Mouse (Mus musculus): ENCODE results near the gene Akna. TPM values are rescaled to one million over a fixed set of nuclear protein-coding genes. Genes with fewer than 3 reads are reported as not detected.
"Not testable (repeated sequence)": the region's sequence is repeated elsewhere in the genome, so short reads cannot be mapped to it uniquely, and the experiment has no call there.

Akna gene
- polyA plus RNA-seq, 1 experiment from 2014 or later: 24.6 TPM

DNA sequence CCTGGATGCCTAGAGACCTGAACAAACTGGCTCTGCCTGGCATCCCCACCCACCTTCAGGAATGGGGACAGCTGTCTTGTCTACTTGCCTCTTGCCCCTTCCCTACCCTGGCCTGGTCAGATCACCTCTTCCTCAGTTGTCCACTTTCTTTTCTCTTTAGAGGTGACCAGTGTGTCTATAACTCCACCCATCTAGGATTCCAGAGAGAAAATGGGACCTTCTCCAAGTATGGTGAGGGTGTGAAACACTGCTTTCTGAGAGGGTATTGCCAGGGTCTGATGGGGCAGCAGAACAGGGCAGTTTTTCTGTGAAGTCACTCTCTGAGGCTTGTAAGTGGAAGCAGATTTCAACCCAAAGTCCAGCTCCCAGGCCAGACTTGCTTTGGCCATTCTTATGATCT lies 57.9 kb downstream of the Akna start:
- Histone ChIP-seq H3K9me3 (no peaks in the 10 kb centered on the region), H3K36me3 (replicated peaks) (no peaks in the 10 kb centered on the region), H3K4me1 (no peaks in the 10 kb centered on the region), H3K9ac (no peak overlapping the region), H3K4me2 (no peak overlapping the region), H3K4me3 (replicated peaks) (no peak overlapping the region), H3K27ac (no peak overlapping the region), H3K27me3 (no peaks in the 10 kb centered on the region)
- no peak for ATAC-seq (ENCODE audit: low FRiP score)

DNA sequence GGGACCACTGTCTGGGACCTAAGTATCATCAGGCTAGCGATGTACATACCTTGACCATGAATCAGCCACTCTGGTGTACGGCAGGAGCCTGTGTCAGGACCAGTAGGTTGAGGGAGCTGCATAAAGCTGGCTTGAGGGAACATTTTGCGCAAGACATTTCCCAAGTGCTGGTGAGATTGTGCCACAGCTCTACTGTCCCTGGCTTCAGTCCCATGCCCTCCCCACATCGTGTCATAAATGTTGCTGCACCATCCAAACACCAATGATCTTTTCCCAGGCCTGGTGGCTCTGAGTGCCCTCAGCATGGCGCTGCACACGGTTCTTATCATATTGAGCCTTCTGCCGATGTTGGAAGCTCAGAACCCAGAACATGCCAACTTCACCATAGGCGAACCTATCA lies 58.9 kb downstream of the Akna start, which contains the start of gene Orm1:
Orm1 (plus strand) TSS at position 266 of the 400 bp plus-strand sequence.
- no peaks in the 10 kb centered on the region for H3K9me3 ChIP-seq
- WGBS: 85% methylated on average over 8 of the region's 8 CpGs
- H3K4me2 ChIP-seq: no peak within 1 kb of the TSS
- H3K9ac ChIP-seq: no peak within 1 kb of the TSS
- H3K36me3 ChIP-seq (replicated peaks): no peaks in the 10 kb centered on the region
- no peak for ATAC-seq (ENCODE audit: low FRiP score)
- H3K4me1 ChIP-seq: no peaks in the 10 kb centered on the region
- no peak within 1 kb of the TSS for H3K4me3 ChIP-seq (replicated peaks)
- H3K27ac ChIP-seq: no peak within 1 kb of the TSS
- no peaks in the 10 kb centered on the region for H3K27me3 ChIP-seq

- Histone ChIP-seq H3K27ac (no peak overlapping the region), H3K36me3 (replicated peaks) (no peaks in the 10 kb centered on the region), H3K4me3 (replicated peaks) (no peak overlapping the region), H3K27me3 (no peaks in the 10 kb centered on the region), H3K4me2 (no peak overlapping the region), H3K4me1 (no peaks in the 10 kb centered on the region), H3K9ac (no peak overlapping the region), H3K9me3 (no peaks in the 10 kb centered on the region)
- no peak for ATAC-seq (ENCODE audit: low FRiP score)
- 73% methylated on average over 3 of the region's 3 CpGs for WGBS
These were observed 59.5 kb downstream of the Akna start for GRCm38 (mm10) chr4:63343608-63344007.

DNA sequence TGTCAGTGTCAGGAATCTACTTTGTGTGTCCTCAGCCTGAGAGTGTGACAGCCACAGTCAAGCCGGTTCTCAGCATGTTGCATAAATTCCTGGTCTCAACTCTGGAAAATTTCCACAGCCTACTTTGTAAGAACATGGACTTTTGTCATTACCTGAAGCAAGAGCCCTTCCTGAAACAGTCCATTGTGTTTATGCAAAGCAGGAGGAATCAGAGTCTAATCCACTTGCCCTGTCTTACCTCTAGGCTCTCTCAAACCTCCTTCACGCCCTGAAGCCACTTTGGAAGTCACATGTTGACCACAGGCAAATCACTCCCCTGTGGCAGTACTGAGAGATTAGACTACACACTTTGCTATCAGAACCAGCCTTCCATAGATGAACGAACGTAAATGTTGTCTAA lies 60.7 kb downstream of the Akna start:
- ATAC-seq (ENCODE audit: low FRiP score): no peak
- Histone ChIP-seq H3K4me1 (no peaks in the 10 kb centered on the region), H3K27me3 (no peaks in the 10 kb centered on the region), H3K9me3 (no peaks in the 10 kb centered on the region), H3K36me3 (replicated peaks) (no peaks in the 10 kb centered on the region), H3K9ac (no peak overlapping the region), H3K27ac (no peak overlapping the region), H3K4me2 (no peak overlapping the region), H3K4me3 (replicated peaks) (no peak overlapping the region)
- WGBS: 64% methylated on average over 4 of the region's 4 CpGs

DNA sequence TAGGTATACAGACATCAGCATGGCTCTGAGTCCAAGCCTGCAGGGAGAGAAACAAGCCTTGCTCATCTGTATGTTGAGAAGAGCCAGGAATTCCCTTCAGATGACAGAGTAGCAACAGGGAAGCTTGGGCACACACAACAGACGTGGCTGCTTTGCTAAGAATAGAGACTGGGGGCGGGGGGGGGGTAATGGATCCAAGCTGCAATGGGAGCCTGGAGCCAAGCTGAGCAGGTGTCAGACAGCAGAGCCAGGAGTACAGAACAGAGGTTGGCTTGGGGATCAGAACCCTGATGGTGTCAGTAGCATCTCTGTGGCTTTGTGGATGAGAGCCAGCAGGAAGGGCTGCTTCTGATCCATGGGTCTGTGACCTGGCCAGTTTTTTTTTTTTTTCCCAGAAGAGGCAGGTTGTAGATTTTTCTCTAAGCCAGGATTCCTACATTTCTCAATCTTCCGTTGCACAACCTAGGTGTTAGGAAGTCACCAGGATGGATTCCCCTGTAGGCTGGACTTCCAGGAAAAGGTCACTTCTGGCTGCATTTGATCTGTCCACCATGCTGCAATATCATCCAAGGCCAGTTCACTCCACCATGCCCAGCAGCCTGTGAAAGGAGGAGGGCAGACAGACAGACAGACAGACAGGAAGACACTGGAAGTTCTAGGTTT lies 64.6 kb downstream of the Akna start:
- no peak overlapping the region for H3K4me2 ChIP-seq
- H3K27me3 ChIP-seq: no peaks in the 10 kb centered on the region
- H3K9me3 ChIP-seq: no peaks in the 10 kb centered on the region
- H3K4me1 ChIP-seq: no peaks in the 10 kb centered on the region
- no peak overlapping the region for H3K4me3 ChIP-seq (replicated peaks)
- H3K27ac ChIP-seq: no peak overlapping the region
- no peak overlapping the region for H3K9ac ChIP-seq
- no peak for ATAC-seq (ENCODE audit: low FRiP score)
- H3K36me3 ChIP-seq (replicated peaks): no peaks in the 10 kb centered on the region
- 76% methylated on average over 3 of the region's 3 CpGs for WGBS

DNA sequence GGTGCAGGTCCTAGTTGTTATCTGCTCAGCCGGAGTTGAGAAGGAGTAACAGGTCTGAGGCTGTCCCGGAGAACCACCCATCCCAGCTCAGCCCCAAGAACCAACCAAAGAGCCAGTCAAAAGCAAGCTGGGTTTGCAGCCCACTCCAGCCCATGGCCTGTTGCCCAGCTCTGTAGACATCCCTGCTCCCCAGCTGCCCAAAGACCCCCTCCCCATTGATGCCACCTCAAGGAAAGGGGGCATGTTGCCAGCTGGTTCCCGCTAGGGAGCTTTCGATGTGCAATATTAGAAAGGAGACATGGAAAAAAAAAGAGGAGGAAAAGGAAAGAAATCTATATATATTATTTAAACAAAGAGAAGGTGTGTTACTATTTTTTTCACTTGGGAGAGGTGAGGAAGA lies 69.8 kb downstream of the Akna start:
- H3K27me3 ChIP-seq: no peaks in the 10 kb centered on the region
- WGBS: 95% methylated on average over 4 of the region's 4 CpGs
- no peaks in the 10 kb centered on the region; the same call in 1 of the 2 replicates for H3K36me3 ChIP-seq (replicated peaks)
- H3K4me1 ChIP-seq: no peaks in the 10 kb centered on the region
- no peak overlapping the region for H3K27ac ChIP-seq
- no peaks in the 10 kb centered on the region for H3K9me3 ChIP-seq
- no peak overlapping the region for H3K9ac ChIP-seq
- no peak for ATAC-seq (ENCODE audit: low FRiP score)
- no peak overlapping the region for H3K4me2 ChIP-seq
- no peak overlapping the region for H3K4me3 ChIP-seq (replicated peaks)

DNA sequence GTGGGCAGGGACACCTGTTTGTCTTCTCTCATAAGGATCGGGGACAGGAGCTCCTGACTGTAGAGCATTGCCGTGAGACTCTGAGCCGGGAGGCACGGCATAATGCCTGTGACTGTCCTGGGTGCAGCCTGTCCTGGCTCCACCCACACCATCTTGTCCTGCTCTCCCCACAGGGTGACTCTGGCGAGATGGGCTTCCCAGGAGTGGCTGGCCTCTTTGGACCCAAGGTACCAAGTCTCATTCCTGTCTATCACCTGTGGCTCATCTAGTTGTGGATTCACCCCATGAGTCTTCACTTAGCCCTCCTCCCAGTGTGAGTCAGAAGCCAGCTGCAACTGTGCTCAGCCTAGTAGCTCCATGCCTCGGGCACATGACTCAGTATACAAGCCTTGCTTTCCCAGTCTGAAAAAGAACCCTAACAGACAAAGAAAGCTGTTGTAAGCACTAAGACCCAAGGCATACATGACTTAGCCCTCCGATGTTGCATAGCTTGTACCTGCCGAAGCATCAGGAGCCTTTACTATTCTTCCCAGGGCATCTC lies 79.8 kb downstream of the Akna start:
- Histone ChIP-seq H3K36me3 (replicated peaks) (peaks cover 12% of the 10 kb centered on the region; the same call in 1 of the 2 replicates), H3K4me1 (no peaks in the 10 kb centered on the region), H3K9ac (no peak overlapping the region), H3K4me2 (no peak overlapping the region), H3K27ac (no peak overlapping the region), H3K4me3 (replicated peaks) (no peak overlapping the region), H3K27me3 (no peaks in the 10 kb centered on the region), H3K9me3 (peaks cover 4% of the 10 kb centered on the region)
- WGBS: 81% methylated on average over 8 of the region's 8 CpGs
- ATAC-seq (ENCODE audit: low FRiP score): no peak

DNA sequence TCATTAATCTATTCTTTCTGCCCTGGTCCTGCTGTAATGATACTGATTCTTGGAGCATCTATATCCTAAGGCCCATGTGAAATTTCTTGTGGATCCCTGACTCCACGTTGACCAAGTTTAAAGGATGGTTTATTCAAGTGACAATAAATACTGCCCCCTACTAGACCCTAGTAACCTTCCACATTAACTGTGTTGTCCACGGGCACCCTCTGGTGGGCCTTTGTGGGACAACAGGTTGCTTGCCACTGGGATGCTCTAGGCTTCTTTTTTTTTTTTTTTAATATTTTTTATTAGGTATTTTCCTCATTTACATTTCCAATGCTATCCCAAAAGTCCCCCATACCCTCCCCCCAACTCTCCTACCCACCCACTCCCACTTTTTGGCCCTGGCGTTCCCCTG lies 83.6 kb downstream of the Akna start:
- not testable (repeated sequence) for H3K27me3 ChIP-seq; H3K4me1 ChIP-seq; H3K9ac ChIP-seq; H3K27ac ChIP-seq; H3K4me2 ChIP-seq; H3K4me3 ChIP-seq (replicated peaks); H3K9me3 ChIP-seq; ATAC-seq (ENCODE audit: low FRiP score)
- peaks cover 12% of the 10 kb centered on the region; the same call in 1 of the 2 replicates for H3K36me3 ChIP-seq (replicated peaks)
- 31% methylated on average over 3 of the region's 3 CpGs for WGBS

Other genes starting within 250 kb of the Akna start
- not detected in 2 replicates for gene Ambp, start 248.6 kb downstream of the Akna start, polyA plus RNA-seq (2016; fragmentation: Nextera tagmentation; extraction: Ambion mirVana)
- not detected in 2 replicates for gene Kif12, start 231.2 kb downstream of the Akna start, polyA plus RNA-seq (2016; fragmentation: Nextera tagmentation; extraction: Ambion mirVana)
- gene Col27a1, start 189.3 kb downstream of the Akna start, polyA plus RNA-seq (2016; fragmentation: Nextera tagmentation; extraction: Ambion mirVana): 3.7 and 4.1 TPM in 2 replicates
- not detected in 2 replicates for gene Orm1, start 58.8 kb downstream of the Akna start, polyA plus RNA-seq (2016; fragmentation: Nextera tagmentation; extraction: Ambion mirVana)
- not detected in 2 replicates for gene Orm3, start 47.2 kb downstream of the Akna start, polyA plus RNA-seq (2016; fragmentation: Nextera tagmentation; extraction: Ambion mirVana)
- not detected in 2 replicates for gene Orm2, start 40.9 kb downstream of the Akna start, polyA plus RNA-seq (2016; fragmentation: Nextera tagmentation; extraction: Ambion mirVana)
- gene Whrn, start 92.6 kb upstream of the Akna start, polyA plus RNA-seq (2016; fragmentation: Nextera tagmentation; extraction: Ambion mirVana): 9.4 and 10.5 TPM in 2 replicates
- gene Atp6v1g1, start 141.4 kb upstream of the Akna start, polyA plus RNA-seq (2016; fragmentation: Nextera tagmentation; extraction: Ambion mirVana): 341 and 346 TPM in 2 replicates
- 6.6 and 7.3 TPM in 2 replicates for gene Tmem268, start 155.4 kb upstream of the Akna start, polyA plus RNA-seq (2016; fragmentation: Nextera tagmentation; extraction: Ambion mirVana)
- not detected in 2 replicates for gene Gm11213, start 201.9 kb upstream of the Akna start, polyA plus RNA-seq (2016; fragmentation: Nextera tagmentation; extraction: Ambion mirVana)
- not detected in 2 replicates for gene Tex48, start 219.1 kb upstream of the Akna start, polyA plus RNA-seq (2016; fragmentation: Nextera tagmentation; extraction: Ambion mirVana)